Mouse (Mus musculus): ENCODE measurements around the gene Dis3l. TPM values are rescaled to one million over a fixed set of nuclear protein-coding genes. Genes with fewer than 3 reads are reported as not detected.

The Dis3l gene
- polyA plus RNA-seq (2014; fragmentation: Nextera tagmentation; extraction: Ambion mirVana) = 19.5 and 22.2 TPM in 2 replicates

DNA sequence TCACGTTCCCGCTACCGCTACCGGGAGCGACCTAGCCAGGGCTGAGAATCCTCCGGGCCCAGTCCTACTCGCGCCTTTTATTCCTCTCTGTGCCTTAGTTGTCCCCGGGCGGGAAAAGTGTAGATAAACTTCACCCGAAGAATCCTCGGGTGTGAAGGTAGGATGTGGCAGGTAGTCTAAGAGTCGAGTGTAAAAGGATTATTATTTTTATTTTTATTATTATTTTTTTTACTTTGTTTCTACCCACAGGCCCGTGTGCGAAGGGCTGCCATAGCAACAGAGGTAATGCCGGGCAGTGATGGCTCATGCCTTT, at the start of gene Dis3l:
Gene Dis3l, minus strand, starts transcription at position 35 of the 313 bp plus-strand sequence.
- Histone ChIP-seq H3K4me2 (peak within 1 kb of the TSS; percentile 65), H3K4me1 (ENCODE audit: control insufficient read depth, insufficient read depth, low read length) (0 out of 2 replicates have a peak, but pooled peaks cover 5% of the 10 kb centered on the region), H3K4me3 (ENCODE audit: low read depth, low read length) (peak within 1 kb of the TSS; percentile 54), H3K9me3 (replicated peaks; ENCODE audit: control insufficient read depth, low read length) (no peaks in the 10 kb centered on the region), H3K27me3 (ENCODE audit: control insufficient read depth, insufficient read depth, low read length) (no peaks in the 10 kb centered on the region), H3K27ac (ENCODE audit: low read depth, low read length) (peak within 1 kb of the TSS; percentile 100), H3K9ac (ENCODE audit: low read depth, low read length) (peak within 1 kb of the TSS; percentile 93), H3K36me3 (ENCODE audit: control insufficient read depth, insufficient read depth, low read length) (peaks cover 3% of the 10 kb centered on the region; the same call in 1 of the 2 replicates)
- ATAC-seq (replicated peaks; ENCODE audit: insufficient number of reproducible peaks, low FRiP score, low TSS enrichment) = no peak
- 14% methylated on average over 16 of the region's 16 CpGs for WGBS (ENCODE audit: insufficient replicate concordance)

DNA sequence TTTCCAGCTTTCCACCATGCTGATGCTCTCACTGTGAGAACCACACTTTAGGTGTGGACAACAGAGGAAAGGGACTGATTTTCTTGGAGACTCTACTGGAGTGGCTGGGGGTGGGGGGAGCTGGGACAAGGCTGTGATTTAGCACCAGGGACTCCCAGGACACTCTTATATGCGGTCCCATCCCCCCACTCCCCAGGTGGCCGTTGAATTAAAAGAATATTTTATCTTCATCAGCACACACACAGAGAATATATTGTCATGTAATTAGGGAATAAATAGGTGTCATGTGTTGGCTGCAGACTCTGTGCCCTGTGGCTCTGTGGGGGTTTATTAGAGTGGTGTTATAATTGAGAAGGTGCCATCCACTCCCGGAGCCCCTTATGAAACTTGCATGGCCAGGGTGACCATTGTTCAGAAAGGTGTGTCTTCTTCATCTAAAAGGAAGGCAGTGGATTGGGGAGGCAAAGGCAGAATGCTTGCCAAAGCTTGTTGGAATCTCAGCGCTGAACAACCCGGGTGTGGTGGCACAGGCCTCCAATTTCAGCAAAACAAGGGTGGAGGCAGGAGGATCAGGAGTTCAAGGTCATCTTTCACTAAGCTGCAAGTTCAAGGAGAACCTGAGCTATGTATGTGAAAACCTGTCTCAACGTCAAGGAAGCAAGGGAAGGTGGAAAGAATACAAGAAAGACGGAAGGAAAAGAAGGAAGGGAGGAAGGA, 48.6 kb upstream of the Dis3l start:
- Histone ChIP-seq H3K36me3 (ENCODE audit: control insufficient read depth, insufficient read depth, low read length) (no peaks in the 10 kb centered on the region), H3K27me3 (ENCODE audit: control insufficient read depth, insufficient read depth, low read length) (peaks cover 49% of the 10 kb centered on the region), H3K27ac (ENCODE audit: low read depth, low read length) (no peak overlapping the region), H3K4me3 (ENCODE audit: low read depth, low read length) (no peak overlapping the region), H3K4me1 (ENCODE audit: control insufficient read depth, insufficient read depth, low read length) (peaks cover 14% of the 10 kb centered on the region), H3K9me3 (replicated peaks; ENCODE audit: control insufficient read depth, low read length) (no peaks in the 10 kb centered on the region), H3K4me2 (no peak overlapping the region), H3K9ac (ENCODE audit: low read depth, low read length) (no peak overlapping the region)
- ATAC-seq (replicated peaks; ENCODE audit: insufficient number of reproducible peaks, low FRiP score, low TSS enrichment) = no peak
- 62% methylated on average over 7 of the region's 7 CpGs for WGBS (ENCODE audit: insufficient replicate concordance)

DNA sequence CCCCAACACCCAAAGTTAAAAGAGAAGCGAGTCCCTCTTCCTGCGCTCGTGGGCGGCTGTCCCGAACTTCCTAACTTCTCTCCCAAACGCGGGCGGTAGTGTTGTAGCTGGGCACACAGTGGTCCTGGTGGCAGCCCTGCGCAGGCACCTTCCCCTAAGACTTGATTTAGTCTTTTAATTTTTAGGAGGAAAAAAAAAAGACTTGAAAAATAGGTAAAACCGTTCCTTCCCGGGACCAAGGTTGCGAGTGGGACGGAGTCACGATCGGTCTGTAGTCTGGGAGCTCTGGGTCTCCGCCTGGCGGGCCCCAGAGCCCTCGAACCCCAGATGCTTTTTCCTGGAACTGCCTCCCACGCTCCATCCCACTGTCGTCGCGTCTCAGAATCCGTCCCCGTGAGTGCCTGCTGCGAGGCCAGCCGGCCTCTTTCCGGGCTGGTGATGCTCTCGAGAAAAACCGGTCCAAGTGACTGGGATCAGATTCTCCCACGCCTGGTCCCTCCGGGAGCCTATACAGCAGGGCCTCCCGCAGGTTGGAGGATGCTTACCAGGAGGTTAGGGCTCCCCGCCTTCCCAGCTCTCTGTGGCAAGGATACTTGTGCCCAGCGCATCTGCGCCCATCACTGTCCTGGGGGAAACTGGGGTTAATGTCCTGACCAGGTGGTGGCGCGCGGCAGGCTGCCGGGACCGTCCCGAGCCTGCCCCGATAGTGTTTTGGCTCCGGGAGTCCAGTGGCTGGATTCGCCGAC, 45.6 kb upstream of the Dis3l start:
- no peak overlapping the region for H3K27ac ChIP-seq (ENCODE audit: low read depth, low read length)
- H3K27me3 ChIP-seq (ENCODE audit: control insufficient read depth, insufficient read depth, low read length) = peaks cover 71% of the 10 kb centered on the region
- H3K9me3 ChIP-seq (replicated peaks; ENCODE audit: control insufficient read depth, low read length) = no peaks in the 10 kb centered on the region
- peaks cover 11% of the 10 kb centered on the region for H3K4me1 ChIP-seq (ENCODE audit: control insufficient read depth, insufficient read depth, low read length)
- 1% methylated on average over 45 of the region's 45 CpGs for WGBS (ENCODE audit: insufficient replicate concordance)
- no peak overlapping the region for H3K9ac ChIP-seq (ENCODE audit: low read depth, low read length)
- H3K36me3 ChIP-seq (ENCODE audit: control insufficient read depth, insufficient read depth, low read length) = no peaks in the 10 kb centered on the region
- peak overlapping the region; percentile 87 for H3K4me2 ChIP-seq
- ATAC-seq (replicated peaks; ENCODE audit: insufficient number of reproducible peaks, low FRiP score, low TSS enrichment) = no peak
- peak overlapping the region; percentile 41 for H3K4me3 ChIP-seq (ENCODE audit: low read depth, low read length)

DNA sequence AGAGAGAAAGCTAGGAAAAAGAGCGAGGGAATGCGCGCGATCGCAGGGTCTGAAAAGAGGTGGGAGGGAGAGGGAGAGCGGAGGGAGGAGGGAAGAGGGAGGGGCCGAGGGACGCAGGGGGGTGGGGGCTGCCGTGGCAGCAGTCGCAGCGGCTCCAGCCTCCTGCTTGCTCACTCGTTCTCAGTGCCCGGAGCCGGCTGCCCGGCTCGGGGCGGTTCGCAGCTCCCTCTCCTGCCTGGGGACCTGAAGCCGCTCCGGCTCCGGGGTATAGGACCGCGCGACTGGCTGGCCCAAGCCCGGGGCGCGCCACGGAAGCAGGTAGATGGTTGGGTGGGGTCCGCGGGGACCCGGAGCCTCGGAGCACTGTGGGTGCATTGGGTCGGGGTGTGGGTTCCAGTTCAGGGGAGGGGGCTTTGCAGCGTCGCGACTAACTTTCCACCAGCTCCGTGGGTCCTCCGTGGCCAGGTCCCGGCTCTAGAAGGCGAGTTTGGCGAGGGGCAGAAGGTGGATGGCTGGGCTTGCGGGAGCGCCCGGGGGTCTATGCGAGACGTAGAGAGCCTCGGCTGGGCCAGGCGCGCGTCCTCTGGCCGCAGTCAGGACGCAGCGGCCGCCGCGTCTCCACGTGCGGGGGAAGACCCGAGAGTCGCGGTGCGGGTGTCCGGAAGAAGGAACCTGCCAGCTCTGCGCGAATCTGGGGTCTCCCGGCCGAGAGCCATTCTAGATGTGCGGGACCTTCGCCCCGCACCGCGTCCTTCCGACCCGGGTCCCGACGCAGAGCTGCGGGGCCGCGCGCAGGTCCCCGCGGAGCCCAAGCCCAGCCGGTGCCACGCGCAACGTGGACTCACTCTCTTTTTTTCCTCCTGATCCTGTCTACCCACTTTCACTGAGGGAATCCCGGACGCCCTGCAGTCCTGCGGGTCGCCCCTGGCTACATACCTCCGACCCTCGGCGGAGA, 44.7 kb upstream of the Dis3l start, which contains the start of gene Megf11:
Gene Megf11, plus strand, starts transcription at position 116 of the 955 bp plus-strand sequence.
- peak; percentile 75; the same call in 1 of the 2 replicates for ATAC-seq (replicated peaks; ENCODE audit: insufficient number of reproducible peaks, low FRiP score, low TSS enrichment)
- no peaks in the 10 kb centered on the region for H3K36me3 ChIP-seq (ENCODE audit: control insufficient read depth, insufficient read depth, low read length)
- no peaks in the 10 kb centered on the region for H3K9me3 ChIP-seq (replicated peaks; ENCODE audit: control insufficient read depth, low read length)
- H3K4me2 ChIP-seq = peak within 1 kb of the TSS; percentile 87
- under 1% methylated on average over 91 of the region's 93 CpGs for WGBS (ENCODE audit: insufficient replicate concordance)
- no peak within 1 kb of the TSS for H3K27ac ChIP-seq (ENCODE audit: low read depth, low read length)
- H3K4me1 ChIP-seq (ENCODE audit: control insufficient read depth, insufficient read depth, low read length) = peaks cover 11% of the 10 kb centered on the region
- H3K9ac ChIP-seq (ENCODE audit: low read depth, low read length) = no peak within 1 kb of the TSS
- peak within 1 kb of the TSS; percentile 41 for H3K4me3 ChIP-seq (ENCODE audit: low read depth, low read length)
- H3K27me3 ChIP-seq (ENCODE audit: control insufficient read depth, insufficient read depth, low read length) = peaks cover 71% of the 10 kb centered on the region

DNA sequence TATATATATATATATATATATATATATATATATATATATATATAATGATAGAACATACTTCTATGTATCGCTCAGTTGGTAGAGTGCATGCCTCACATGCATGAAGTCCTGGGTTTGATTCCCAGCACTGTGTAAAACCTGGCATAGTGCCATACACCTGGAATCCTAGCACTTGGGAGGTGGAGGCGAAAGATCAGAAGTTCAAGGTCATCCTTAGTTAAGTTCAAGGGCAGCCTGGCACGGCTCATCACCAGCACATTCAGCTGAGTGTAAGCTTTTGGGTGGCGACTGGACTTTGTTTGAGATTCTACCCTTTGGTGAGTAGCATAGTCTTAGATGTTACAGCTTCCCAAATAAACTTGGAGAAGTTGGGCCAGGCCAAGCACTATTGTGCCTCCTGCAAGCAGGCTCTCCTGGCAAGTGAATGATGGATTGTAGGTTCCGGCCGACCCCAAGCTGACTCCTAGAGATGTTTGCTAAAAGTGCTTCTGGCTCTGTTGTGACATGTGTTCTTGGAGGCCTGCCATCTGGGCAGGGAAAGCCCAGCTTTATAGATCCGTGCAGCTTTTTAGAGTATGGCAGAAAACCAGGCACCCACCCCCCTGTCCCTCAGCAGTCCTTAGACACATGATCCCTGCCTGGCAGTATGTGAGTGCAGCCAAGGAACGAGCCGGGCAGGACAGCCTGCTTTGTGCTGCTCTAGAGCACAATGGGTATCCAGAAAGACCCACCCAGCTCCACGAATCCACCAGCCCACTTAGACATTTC, 42.1 kb upstream of the Dis3l start:
- Histone ChIP-seq H3K4me2 (no peak overlapping the region), H3K4me3 (ENCODE audit: low read depth, low read length) (no peak overlapping the region), H3K27ac (ENCODE audit: low read depth, low read length) (no peak overlapping the region), H3K36me3 (ENCODE audit: control insufficient read depth, insufficient read depth, low read length) (no peaks in the 10 kb centered on the region), H3K9me3 (replicated peaks; ENCODE audit: control insufficient read depth, low read length) (no peaks in the 10 kb centered on the region), H3K27me3 (ENCODE audit: control insufficient read depth, insufficient read depth, low read length) (peaks cover 55% of the 10 kb centered on the region), H3K9ac (ENCODE audit: low read depth, low read length) (no peak overlapping the region), H3K4me1 (ENCODE audit: control insufficient read depth, insufficient read depth, low read length) (peaks cover 11% of the 10 kb centered on the region)
- no peak for ATAC-seq (replicated peaks; ENCODE audit: insufficient number of reproducible peaks, low FRiP score, low TSS enrichment)
- 54% methylated on average over 10 of the region's 10 CpGs for WGBS (ENCODE audit: insufficient replicate concordance)

DNA sequence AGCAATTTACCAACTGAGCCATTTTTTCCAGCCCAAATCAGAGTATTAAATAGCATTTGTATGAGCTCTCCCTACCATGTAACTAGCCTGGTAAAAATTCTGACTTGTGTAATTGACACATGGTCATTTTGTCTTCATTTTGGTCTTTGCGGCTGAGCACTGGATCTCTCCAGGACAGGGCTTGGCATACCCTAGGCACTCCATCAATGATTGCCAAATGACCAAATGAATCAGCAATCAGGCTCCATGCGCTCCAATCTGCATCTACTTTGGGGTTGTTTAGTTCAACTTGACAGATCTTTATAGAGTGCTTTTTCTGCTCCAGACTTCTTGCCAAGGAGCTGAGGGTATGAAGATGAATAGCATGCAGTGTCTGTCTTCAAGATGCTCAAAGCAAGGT, 35.3 kb upstream of the Dis3l start:
- H3K4me2 ChIP-seq = no peak overlapping the region
- no peaks in the 10 kb centered on the region for H3K9me3 ChIP-seq (replicated peaks; ENCODE audit: control insufficient read depth, low read length)
- no peak overlapping the region for H3K4me3 ChIP-seq (ENCODE audit: low read depth, low read length)
- no peaks in the 10 kb centered on the region for H3K36me3 ChIP-seq (ENCODE audit: control insufficient read depth, insufficient read depth, low read length)
- no peaks in the 10 kb centered on the region for H3K4me1 ChIP-seq (ENCODE audit: control insufficient read depth, insufficient read depth, low read length)
- ATAC-seq (replicated peaks; ENCODE audit: insufficient number of reproducible peaks, low FRiP score, low TSS enrichment) = no peak
- 0 out of 2 replicates have a peak, but pooled peaks cover 1% of the 10 kb centered on the region for H3K27me3 ChIP-seq (ENCODE audit: control insufficient read depth, insufficient read depth, low read length)
- 77% methylated on average over 2 of the region's 2 CpGs for WGBS (ENCODE audit: insufficient replicate concordance)
- H3K9ac ChIP-seq (ENCODE audit: low read depth, low read length) = no peak overlapping the region
- H3K27ac ChIP-seq (ENCODE audit: low read depth, low read length) = no peak overlapping the region

DNA sequence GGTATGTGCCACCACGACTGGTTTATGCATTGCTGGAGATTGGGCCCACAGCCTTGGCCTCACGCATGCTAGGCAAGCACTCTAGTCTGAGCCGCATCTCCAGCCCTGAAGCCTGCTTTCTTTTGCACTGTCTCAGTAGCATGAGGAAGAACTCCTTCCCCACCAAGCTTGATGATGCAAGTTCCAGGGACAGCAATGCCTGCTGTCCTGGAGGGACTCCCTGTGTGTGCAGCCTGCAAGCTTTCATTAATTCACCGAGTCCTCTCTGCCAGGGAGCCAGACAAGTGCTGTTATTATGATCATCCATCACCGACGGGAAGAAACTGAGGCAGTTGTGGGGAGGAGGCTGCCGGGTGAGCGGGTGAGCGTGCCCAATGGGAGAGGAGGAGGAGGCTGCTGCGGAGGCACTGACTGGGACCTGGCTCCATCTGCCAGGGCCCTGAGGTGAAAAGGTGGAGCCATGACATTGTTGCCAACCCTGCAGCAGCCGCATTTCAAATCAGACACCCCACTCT, 30.3 kb upstream of the Dis3l start:
- no peak overlapping the region for H3K4me2 ChIP-seq
- H3K27ac ChIP-seq (ENCODE audit: low read depth, low read length) = no peak overlapping the region
- H3K36me3 ChIP-seq (ENCODE audit: control insufficient read depth, insufficient read depth, low read length) = no peaks in the 10 kb centered on the region
- 0 out of 2 replicates have a peak, but pooled peaks cover 4% of the 10 kb centered on the region for H3K27me3 ChIP-seq (ENCODE audit: control insufficient read depth, insufficient read depth, low read length)
- no peak overlapping the region for H3K4me3 ChIP-seq (ENCODE audit: low read depth, low read length)
- H3K4me1 ChIP-seq (ENCODE audit: control insufficient read depth, insufficient read depth, low read length) = no peaks in the 10 kb centered on the region
- WGBS (ENCODE audit: insufficient replicate concordance) = 55% methylated on average over 11 of the region's 11 CpGs
- H3K9ac ChIP-seq (ENCODE audit: low read depth, low read length) = no peak overlapping the region
- ATAC-seq (replicated peaks; ENCODE audit: insufficient number of reproducible peaks, low FRiP score, low TSS enrichment) = no peak
- H3K9me3 ChIP-seq (replicated peaks; ENCODE audit: control insufficient read depth, low read length) = no peaks in the 10 kb centered on the region
